In genomic region chr9:70003516-70003915, GRCm38 (mm10) we compare ENCODE assay signal across 21 mouse cellular contexts. TPM values are rescaled to one million over a fixed set of nuclear protein-coding genes. Genes with fewer than 3 reads are reported as not detected.
"Had no signal": no experiment of that assay in that cellular context is flagged by ENCODE, and none has a peak within 500 bp of the region (broad histone marks: within the 10 kb centered on the region; RNA-seq: fewer than 3 reads in every experiment).

No protein-coding gene starts in this region.

- DNase-seq: liver, embryonic 13.5 days; lung, adult 18-20 months; lung, embryonic 14.5 days; lung, postnatal 14 days; lung, postnatal 36 days; midbrain, embryonic 14.5 days; right cerebral cortex, postnatal 14 days; spleen, adult 18-20 months; thymus, adult 2 months; thymus, postnatal 25 days; thymus, postnatal 4 days had no signal

- H3K4me1 ChIP-seq: limb, embryonic 15.5 days; midbrain, embryonic 10.5 days; neural tube, embryonic 13.5 days; neural tube, embryonic 15.5 days had no signal

- H3K27me3 ChIP-seq: limb, embryonic 15.5 days; liver, embryonic 13.5 days; liver, embryonic 15.5 days; neural tube, embryonic 13.5 days; neural tube, embryonic 15.5 days had no signal

- H3K4me3 ChIP-seq: limb, embryonic 15.5 days; liver, embryonic 13.5 days; liver, embryonic 15.5 days; midbrain, embryonic 10.5 days; myocyte; neural tube, embryonic 13.5 days; neural tube, embryonic 15.5 days had no signal

- H3K9ac ChIP-seq: limb, embryonic 15.5 days; liver, embryonic 13.5 days; liver, embryonic 15.5 days; lung, embryonic 14.5 days; neural tube, embryonic 13.5 days; neural tube, embryonic 15.5 days had no signal

- H3K4me2 ChIP-seq: limb, embryonic 15.5 days; liver, embryonic 13.5 days; liver, embryonic 15.5 days; lung, embryonic 14.5 days; neural tube, embryonic 13.5 days; neural tube, embryonic 15.5 days had no signal

- ATAC-seq: midbrain, embryonic 16.5 days had no signal

- H3K27ac ChIP-seq: limb, embryonic 15.5 days; liver, embryonic 13.5 days; liver, embryonic 15.5 days; midbrain, embryonic 10.5 days; neural tube, embryonic 13.5 days; neural tube, embryonic 15.5 days had no signal

- H3K9me3 ChIP-seq: limb, embryonic 15.5 days; liver, embryonic 13.5 days; liver, embryonic 15.5 days; midbrain, embryonic 10.5 days; neural tube, embryonic 13.5 days; neural tube, embryonic 15.5 days had no signal

RNA-seq across cellular contexts. Expression of gene Gcnt3, which starts 34.4 kb away (rescaled TPM):
- total RNA-seq: megakaryocyte, adult 5-6 weeks; megakaryocyte-erythroid progenitor cell, adult 5-6 weeks had no signal
- polyA plus RNA-seq: liver, embryonic 13.5 days; liver, embryonic 15.5 days; midbrain, embryonic 10.5 days; midbrain, embryonic 14.5 days; midbrain, embryonic 16.5 days; neural tube, embryonic 11.5 days; neural tube, embryonic 13.5 days; neural tube, embryonic 15.5 days; thymus, adult 2 months had no signal
